Mouse (Mus musculus) ES-Bruce4 (cell line): ENCODE measurements at regions not wholly inside any gene's neighbourhood (a gene's known extent, or its start where the extent isn't known, plus 50 kb on each side); places are given as distances from the start of the nearest gene placed in this dataset.

Source experiments
- CTCF ChIP-seq: IDR thresholded peaks from one replicate; pipeline ENCODE4 v1.8.1; 2011; ENCODE audit warnings: low read depth, low read length
- EP300 ChIP-seq: IDR thresholded peaks from 2 replicates; pipeline ENCODE4 v1.6.1; 2011; ENCODE audit warnings: low read depth, low read length; ENCODE audit not compliant: insufficient read depth
- POLR2A ChIP-seq: IDR thresholded peaks from one replicate; pipeline ENCODE4 v1.8.1; 2011; ENCODE audit warnings: low read length; ENCODE audit not compliant: insufficient read depth

- TF ChIP-seq CTCF (no peak), POLR2A (no peak), EP300 (no peak)
Observed at GRCm38 (mm10) chr8:88914190-88914589, 129.8 kb downstream of the Sall1 start.
